Mouse (Mus musculus): Measurements from ENCODE around the gene Gm10277. TPM values are rescaled to one million over a fixed set of nuclear protein-coding genes. Genes with fewer than 3 reads are reported as not detected.
A peak's percentile ranks its signal among the peaks of the same experiment; 100 is the strongest.

Gene Gm10277
- polyA plus RNA-seq, 1 experiment from 2014 or later: 3.3 TPM

GRCm38 (mm10) chr11:77826311-77826710 is 38.8 kb upstream of the Gm10277 start:
- peak overlapping the region; percentile 39; the same call in 1 of the 2 replicates for H3K9ac ChIP-seq (replicated peaks; ENCODE audit: low read depth, low read length)
- no peaks in the 10 kb centered on the region for H3K9me3 ChIP-seq (ENCODE audit: control insufficient read depth, low read length)
- H3K27ac ChIP-seq (ENCODE audit: low read length): peak overlapping the region; percentile 71
- H3K4me3 ChIP-seq (replicated peaks; ENCODE audit: low read length): no peak overlapping the region
- H3K4me2 ChIP-seq (ENCODE audit: low read length): no peak overlapping the region
- WGBS: 31% methylated on average over 3 of the region's 3 CpGs
- H3K36me3 ChIP-seq (ENCODE audit: control insufficient read depth, insufficient read depth): peaks cover 7% of the 10 kb centered on the region
- no peaks in the 10 kb centered on the region for H3K27me3 ChIP-seq (replicated peaks; ENCODE audit: control insufficient read depth, insufficient read depth, low read length)
- H3K4me1 ChIP-seq (replicated peaks; ENCODE audit: control insufficient read depth, insufficient read depth, low read length): peaks cover 42% of the 10 kb centered on the region
- no peak for ATAC-seq

DNA sequence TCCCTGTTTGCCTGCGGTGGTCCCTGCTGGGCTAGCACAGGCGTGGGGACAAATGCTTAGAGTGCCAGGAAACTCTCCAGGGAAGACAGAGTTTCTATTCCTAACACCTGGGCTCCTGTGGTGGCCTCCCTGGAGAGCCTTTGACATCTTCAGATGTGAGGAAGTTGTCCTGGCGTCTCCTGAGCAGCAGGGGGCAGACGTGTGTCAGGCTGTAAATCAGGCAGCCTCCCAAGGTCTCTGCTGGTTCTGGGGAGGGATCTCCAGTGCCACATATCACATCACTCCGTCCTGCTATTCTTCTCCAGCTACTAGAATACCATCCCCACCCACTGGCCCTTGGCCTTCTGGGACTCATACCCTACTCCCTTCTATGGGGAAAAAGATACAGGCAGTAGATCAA is 38.3 kb upstream of the Gm10277 start:
- 3% methylated on average over 5 of the region's 5 CpGs for WGBS
- H3K4me1 ChIP-seq (replicated peaks; ENCODE audit: control insufficient read depth, insufficient read depth, low read length): peaks cover 39% of the 10 kb centered on the region
- H3K27ac ChIP-seq (ENCODE audit: low read length): peak overlapping the region; percentile 71
- H3K9me3 ChIP-seq (ENCODE audit: control insufficient read depth, low read length): no peaks in the 10 kb centered on the region
- peak; percentile 24 for ATAC-seq
- H3K36me3 ChIP-seq (ENCODE audit: control insufficient read depth, insufficient read depth): peaks cover 7% of the 10 kb centered on the region
- H3K4me2 ChIP-seq (ENCODE audit: low read length): no peak overlapping the region
- peak overlapping the region; percentile 39; the same call in 1 of the 2 replicates for H3K9ac ChIP-seq (replicated peaks; ENCODE audit: low read depth, low read length)
- H3K27me3 ChIP-seq (replicated peaks; ENCODE audit: control insufficient read depth, insufficient read depth, low read length): no peaks in the 10 kb centered on the region
- no peak overlapping the region for H3K4me3 ChIP-seq (replicated peaks; ENCODE audit: low read length)

- H3K9me3 ChIP-seq (ENCODE audit: control insufficient read depth, low read length): no peaks in the 10 kb centered on the region
- no peak overlapping the region for H3K4me3 ChIP-seq (replicated peaks; ENCODE audit: low read length)
- peaks cover 5% of the 10 kb centered on the region; the same call in 1 of the 2 replicates for H3K36me3 ChIP-seq (ENCODE audit: control insufficient read depth, insufficient read depth)
- H3K27me3 ChIP-seq (replicated peaks; ENCODE audit: control insufficient read depth, insufficient read depth, low read length): no peaks in the 10 kb centered on the region
- no peak overlapping the region for H3K27ac ChIP-seq (ENCODE audit: low read length)
- no peak overlapping the region for H3K9ac ChIP-seq (replicated peaks; ENCODE audit: low read depth, low read length)
- H3K4me1 ChIP-seq (replicated peaks; ENCODE audit: control insufficient read depth, insufficient read depth, low read length): peaks cover 21% of the 10 kb centered on the region
- WGBS: 14% methylated on average over 7 of the region's 7 CpGs
- no peak overlapping the region for H3K4me2 ChIP-seq (ENCODE audit: low read length)
- ATAC-seq: no peak
Measured at GRCm38 (mm10) chr11:77822781-77823180, 35.2 kb upstream of the Gm10277 start.

DNA sequence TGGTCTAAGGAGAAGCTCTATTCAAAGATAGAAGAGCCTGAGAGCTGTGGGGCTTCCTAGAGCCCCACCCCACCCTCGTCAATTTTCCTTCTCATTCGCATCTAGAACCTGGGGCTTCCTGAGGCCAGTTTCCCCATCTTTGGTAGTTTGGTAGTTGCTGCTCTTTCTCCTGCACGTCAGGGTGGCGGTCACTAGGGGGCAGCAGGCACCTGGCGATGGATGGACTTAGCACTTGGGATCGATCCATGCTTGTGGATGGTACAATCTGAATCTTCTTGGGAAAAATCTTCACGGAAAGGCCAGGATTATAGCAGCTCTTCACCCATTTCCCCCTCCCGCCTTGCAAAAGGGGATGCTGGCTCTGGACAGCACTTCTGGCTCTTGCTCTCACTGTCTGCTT is 34.1 kb upstream of the Gm10277 start:
- peaks cover 3% of the 10 kb centered on the region; the same call in 1 of the 2 replicates for H3K36me3 ChIP-seq (ENCODE audit: control insufficient read depth, insufficient read depth)
- no peaks in the 10 kb centered on the region for H3K9me3 ChIP-seq (ENCODE audit: control insufficient read depth, low read length)
- 10% methylated on average over 8 of the region's 8 CpGs for WGBS
- H3K4me3 ChIP-seq (replicated peaks; ENCODE audit: low read length): no peak overlapping the region
- H3K27me3 ChIP-seq (replicated peaks; ENCODE audit: control insufficient read depth, insufficient read depth, low read length): no peaks in the 10 kb centered on the region
- ATAC-seq: no peak
- 0 out of 2 replicates have a peak overlapping the region, but pooled peaks have one; percentile 3 for H3K9ac ChIP-seq (replicated peaks; ENCODE audit: low read depth, low read length)
- H3K4me2 ChIP-seq (ENCODE audit: low read length): no peak overlapping the region
- H3K4me1 ChIP-seq (replicated peaks; ENCODE audit: control insufficient read depth, insufficient read depth, low read length): peaks cover 13% of the 10 kb centered on the region
- no peak overlapping the region for H3K27ac ChIP-seq (ENCODE audit: low read length)

DNA sequence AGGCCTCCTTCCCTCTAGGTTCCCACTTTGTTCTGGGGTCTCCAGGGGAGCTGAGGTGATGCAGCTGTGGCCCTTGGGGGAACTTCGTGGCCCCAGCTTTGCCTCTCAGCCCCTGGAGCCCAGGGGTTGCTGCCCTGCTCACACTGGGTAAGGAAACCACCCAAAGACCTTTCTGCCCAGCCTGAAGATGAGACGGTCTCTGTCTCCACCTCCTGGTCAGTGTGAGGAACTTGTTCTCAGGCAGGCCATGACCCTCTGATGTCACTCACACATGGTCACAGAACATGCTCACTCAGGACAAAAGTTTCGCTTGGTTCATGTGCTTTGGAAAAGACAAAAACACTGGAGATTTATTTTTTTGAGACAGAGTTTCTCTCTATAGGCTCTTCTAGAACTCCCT is 28.5 kb upstream of the Gm10277 start:
- no peak for ATAC-seq
- no peak overlapping the region for H3K9ac ChIP-seq (replicated peaks; ENCODE audit: low read depth, low read length)
- WGBS: 27% methylated on average over 3 of the region's 3 CpGs
- no peak overlapping the region for H3K4me3 ChIP-seq (replicated peaks; ENCODE audit: low read length)
- H3K4me1 ChIP-seq (replicated peaks; ENCODE audit: control insufficient read depth, insufficient read depth, low read length): peaks cover 3% of the 10 kb centered on the region; the same call in 1 of the 2 replicates
- no peak overlapping the region for H3K27ac ChIP-seq (ENCODE audit: low read length)
- no peak overlapping the region for H3K4me2 ChIP-seq (ENCODE audit: low read length)
- peaks cover 3% of the 10 kb centered on the region; the same call in 1 of the 2 replicates for H3K36me3 ChIP-seq (ENCODE audit: control insufficient read depth, insufficient read depth)
- no peaks in the 10 kb centered on the region for H3K27me3 ChIP-seq (replicated peaks; ENCODE audit: control insufficient read depth, insufficient read depth, low read length)
- H3K9me3 ChIP-seq (ENCODE audit: control insufficient read depth, low read length): no peaks in the 10 kb centered on the region

DNA sequence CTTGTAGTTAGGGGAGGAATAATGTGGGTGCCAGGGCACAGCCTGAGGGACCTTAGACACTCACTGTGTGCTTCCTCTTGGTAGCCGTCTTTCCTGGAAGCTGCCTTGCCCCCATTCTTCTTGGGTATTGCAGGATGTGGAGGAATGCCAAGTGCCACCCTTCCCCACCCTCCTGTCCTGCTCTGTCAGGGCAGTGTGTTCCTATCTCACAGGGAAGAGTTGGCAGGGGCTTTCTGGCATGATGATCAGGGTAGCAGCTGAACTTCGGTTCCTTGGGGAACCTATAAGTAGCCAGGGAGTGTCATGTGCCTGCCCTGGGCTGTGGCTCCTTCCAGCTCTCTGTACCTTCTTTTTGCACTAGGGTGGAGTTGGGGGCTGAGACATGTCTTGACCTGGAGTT is 26.4 kb upstream of the Gm10277 start:
- WGBS: 68% methylated on average over 2 of the region's 2 CpGs
- Histone ChIP-seq H3K27me3 (replicated peaks; ENCODE audit: control insufficient read depth, insufficient read depth, low read length) (no peaks in the 10 kb centered on the region), H3K9me3 (ENCODE audit: control insufficient read depth, low read length) (no peaks in the 10 kb centered on the region), H3K9ac (replicated peaks; ENCODE audit: low read depth, low read length) (no peak overlapping the region), H3K4me2 (ENCODE audit: low read length) (no peak overlapping the region), H3K4me3 (replicated peaks; ENCODE audit: low read length) (no peak overlapping the region), H3K4me1 (replicated peaks; ENCODE audit: control insufficient read depth, insufficient read depth, low read length) (peaks cover 9% of the 10 kb centered on the region), H3K27ac (ENCODE audit: low read length) (no peak overlapping the region), H3K36me3 (ENCODE audit: control insufficient read depth, insufficient read depth) (no peaks in the 10 kb centered on the region)
- ATAC-seq: no peak

DNA sequence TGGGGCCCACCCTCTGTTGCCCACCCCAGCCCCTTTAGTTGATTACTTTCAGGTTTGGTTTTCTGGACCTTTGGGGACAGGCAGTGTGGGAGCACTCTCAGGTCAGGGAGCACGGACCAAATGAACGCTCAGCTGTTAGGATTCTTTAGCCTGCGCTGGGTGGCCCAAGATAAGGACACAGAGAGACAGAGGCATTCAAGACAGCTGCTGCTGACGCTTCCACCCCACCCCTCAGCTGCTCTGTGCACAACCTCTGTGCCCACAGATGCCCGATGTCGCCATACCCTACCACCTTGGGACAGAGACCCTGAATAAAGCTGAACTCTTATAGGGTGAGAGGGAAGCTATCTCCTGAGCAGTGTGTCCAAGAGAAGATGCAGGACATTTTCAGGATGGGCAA is 22.5 kb upstream of the Gm10277 start:
- no peaks in the 10 kb centered on the region for H3K36me3 ChIP-seq (ENCODE audit: control insufficient read depth, insufficient read depth)
- ATAC-seq: no peak
- H3K9me3 ChIP-seq (ENCODE audit: control insufficient read depth, low read length): no peaks in the 10 kb centered on the region
- H3K27me3 ChIP-seq (replicated peaks; ENCODE audit: control insufficient read depth, insufficient read depth, low read length): no peaks in the 10 kb centered on the region
- H3K27ac ChIP-seq (ENCODE audit: low read length): no peak overlapping the region
- 94% methylated on average over 6 of the region's 6 CpGs for WGBS
- H3K4me3 ChIP-seq (replicated peaks; ENCODE audit: low read length): no peak overlapping the region
- H3K4me2 ChIP-seq (ENCODE audit: low read length): no peak overlapping the region
- peaks cover 31% of the 10 kb centered on the region for H3K4me1 ChIP-seq (replicated peaks; ENCODE audit: control insufficient read depth, insufficient read depth, low read length)
- H3K9ac ChIP-seq (replicated peaks; ENCODE audit: low read depth, low read length): no peak overlapping the region

DNA sequence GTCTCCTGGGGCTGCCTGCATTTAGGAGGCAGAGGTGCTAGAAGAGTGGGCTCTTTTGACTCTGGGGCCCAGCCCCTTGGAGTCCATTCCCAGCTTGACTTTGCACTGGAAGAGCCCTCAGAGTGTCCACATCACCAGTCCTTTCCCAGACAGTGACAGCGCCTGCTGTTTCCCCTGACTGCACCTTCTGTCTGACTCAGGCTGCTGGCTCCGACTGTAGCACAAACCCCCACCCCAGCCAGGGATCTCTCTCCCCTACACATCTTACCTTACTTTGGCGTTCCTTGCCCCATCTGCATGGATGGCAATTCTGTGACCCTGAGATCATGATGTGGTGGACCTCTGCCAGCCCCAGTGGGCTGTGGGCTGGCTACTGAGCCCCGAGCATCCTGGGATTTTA is 21.7 kb upstream of the Gm10277 start:
- Histone ChIP-seq H3K36me3 (ENCODE audit: control insufficient read depth, insufficient read depth) (no peaks in the 10 kb centered on the region), H3K27me3 (replicated peaks; ENCODE audit: control insufficient read depth, insufficient read depth, low read length) (no peaks in the 10 kb centered on the region), H3K27ac (ENCODE audit: low read length) (no peak overlapping the region), H3K4me3 (replicated peaks; ENCODE audit: low read length) (no peak overlapping the region), H3K4me2 (ENCODE audit: low read length) (no peak overlapping the region), H3K4me1 (replicated peaks; ENCODE audit: control insufficient read depth, insufficient read depth, low read length) (peaks cover 31% of the 10 kb centered on the region), H3K9me3 (ENCODE audit: control insufficient read depth, low read length) (no peaks in the 10 kb centered on the region), H3K9ac (replicated peaks; ENCODE audit: low read depth, low read length) (no peak overlapping the region)
- ATAC-seq: no peak
- 78% methylated on average over 4 of the region's 4 CpGs for WGBS

GRCm38 (mm10) chr11:77808051-77808465 is 20.5 kb upstream of the Gm10277 start:
- peaks cover 31% of the 10 kb centered on the region for H3K4me1 ChIP-seq (replicated peaks; ENCODE audit: control insufficient read depth, insufficient read depth, low read length)
- no peaks in the 10 kb centered on the region for H3K9me3 ChIP-seq (ENCODE audit: control insufficient read depth, low read length)
- 10% methylated on average over 5 of the region's 5 CpGs for WGBS
- H3K9ac ChIP-seq (replicated peaks; ENCODE audit: low read depth, low read length): no peak overlapping the region
- no peak overlapping the region for H3K4me2 ChIP-seq (ENCODE audit: low read length)
- H3K36me3 ChIP-seq (ENCODE audit: control insufficient read depth, insufficient read depth): no peaks in the 10 kb centered on the region
- H3K27me3 ChIP-seq (replicated peaks; ENCODE audit: control insufficient read depth, insufficient read depth, low read length): no peaks in the 10 kb centered on the region
- H3K27ac ChIP-seq (ENCODE audit: low read length): no peak overlapping the region
- ATAC-seq: no peak
- no peak overlapping the region for H3K4me3 ChIP-seq (replicated peaks; ENCODE audit: low read length)

DNA sequence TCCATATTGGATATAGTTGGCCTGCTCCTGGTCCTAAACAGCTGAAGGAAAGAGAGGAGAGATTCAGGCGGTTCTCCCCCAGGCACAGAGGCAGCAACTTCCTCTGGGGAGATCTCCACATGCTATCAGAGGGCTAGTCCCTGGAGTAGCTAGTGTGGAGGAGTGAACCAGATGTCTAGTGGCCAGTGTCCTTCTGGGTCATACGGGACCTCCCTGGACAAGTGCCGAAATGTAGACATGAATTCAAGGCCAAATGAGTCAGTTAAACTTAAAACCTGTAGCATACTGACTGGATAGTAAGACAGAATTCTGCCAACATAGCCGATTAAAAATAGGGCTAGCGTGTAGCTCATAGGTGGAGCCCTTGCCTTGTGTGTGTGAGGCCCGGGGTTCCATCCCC is 19.3 kb upstream of the Gm10277 start:
- Histone ChIP-seq H3K27ac (ENCODE audit: low read length) (no peak overlapping the region), H3K9me3 (ENCODE audit: control insufficient read depth, low read length) (no peaks in the 10 kb centered on the region), H3K36me3 (ENCODE audit: control insufficient read depth, insufficient read depth) (no peaks in the 10 kb centered on the region), H3K27me3 (replicated peaks; ENCODE audit: control insufficient read depth, insufficient read depth, low read length) (no peaks in the 10 kb centered on the region), H3K4me1 (replicated peaks; ENCODE audit: control insufficient read depth, insufficient read depth, low read length) (peaks cover 31% of the 10 kb centered on the region), H3K9ac (replicated peaks; ENCODE audit: low read depth, low read length) (no peak overlapping the region), H3K4me2 (ENCODE audit: low read length) (no peak overlapping the region), H3K4me3 (replicated peaks; ENCODE audit: low read length) (no peak overlapping the region)
- WGBS: 84% methylated on average over 6 of the region's 6 CpGs
- ATAC-seq: no peak

Measured in forebrain, embryonic 16.5 days (tissue).